Mouse (Mus musculus) 3T3-L1 (cell line): ENCODE measurements around the gene Fndc3a.

Experiments
- DNase-seq: peaks from one replicate; pipeline ENCODE4 v3.0.0-alpha.2; 2015; ENCODE audit warnings: low read depth, low spot score

Gene Fndc3a

DNA sequence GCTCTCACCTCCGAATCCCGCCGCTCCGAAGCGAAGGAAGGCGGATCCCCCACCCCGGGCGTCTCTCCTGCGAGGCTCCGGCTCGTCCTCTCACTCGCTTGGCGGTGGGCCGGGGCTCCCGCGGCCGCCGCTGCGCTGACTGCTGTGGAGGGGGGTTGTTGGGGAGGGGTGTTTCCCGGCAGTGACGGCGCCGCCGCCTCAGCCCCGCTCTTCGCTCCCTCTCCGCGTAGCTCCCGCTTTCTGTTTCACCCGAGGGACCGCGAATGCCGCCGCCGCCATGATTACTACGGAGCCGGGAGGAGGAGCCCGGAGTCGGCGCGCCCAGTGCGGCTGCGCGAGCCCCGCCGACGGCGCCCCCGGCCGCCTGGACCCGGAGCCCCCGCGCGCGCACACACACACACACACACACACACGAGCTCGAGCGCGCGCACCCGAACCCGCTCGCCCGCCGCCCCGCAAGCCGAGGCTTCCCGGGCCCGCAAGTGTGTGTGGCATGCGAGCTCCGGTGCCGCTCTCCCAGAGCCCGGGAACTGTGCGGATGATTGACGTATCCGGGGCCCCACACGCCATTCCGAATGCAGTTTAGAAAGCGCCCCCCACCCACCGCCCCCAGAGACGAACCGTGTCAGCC is at the start of gene Fndc3a:
Fndc3a (minus strand) TSS at position 294 of the 631 bp plus-strand sequence.
- DNase-seq: peak; percentile 53

- DNase-seq: no peak
Measured at GRCm38 (mm10) chr14:72752893-72753292, 43.1 kb upstream of the Fndc3a start.

DNA sequence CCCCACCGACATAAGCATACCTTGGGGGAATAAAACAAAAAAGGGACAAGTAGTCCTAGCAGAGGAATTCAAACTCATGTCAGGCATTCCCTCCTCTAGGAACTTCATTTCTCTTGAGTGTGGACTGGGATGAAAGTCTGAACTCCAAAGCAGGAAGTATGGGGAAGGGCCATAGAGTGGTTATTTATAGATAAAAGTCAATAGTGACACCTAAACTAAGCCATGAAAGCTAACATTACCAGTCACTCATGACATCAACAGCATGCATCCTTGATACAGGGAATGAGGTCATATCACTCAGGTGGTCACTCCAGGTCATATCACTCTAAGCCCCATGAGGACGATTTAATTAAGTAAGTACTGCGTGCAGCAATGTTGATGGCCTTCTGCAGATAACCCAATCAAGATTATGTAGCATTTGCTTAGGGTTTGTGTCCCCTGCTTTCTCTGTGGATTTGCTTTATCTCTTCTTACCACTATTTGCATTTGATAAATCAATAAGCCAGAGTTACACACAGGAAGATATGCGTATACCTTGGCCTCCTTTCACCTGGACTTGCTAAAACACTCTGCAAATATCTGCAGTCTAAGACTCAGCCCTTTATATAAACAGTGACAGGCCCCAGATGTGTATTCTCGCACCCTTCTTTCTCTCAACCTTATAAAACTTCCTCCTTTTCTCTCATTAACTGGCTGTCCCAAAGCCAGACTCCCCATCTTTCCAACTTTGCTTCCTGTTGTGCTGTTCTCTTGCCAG is 40.8 kb upstream of the Fndc3a start:
- no peak for DNase-seq

GRCm38 (mm10) chr14:72748331-72748730 is 38.5 kb upstream of the Fndc3a start:
- DNase-seq: peak; percentile 18

DNA sequence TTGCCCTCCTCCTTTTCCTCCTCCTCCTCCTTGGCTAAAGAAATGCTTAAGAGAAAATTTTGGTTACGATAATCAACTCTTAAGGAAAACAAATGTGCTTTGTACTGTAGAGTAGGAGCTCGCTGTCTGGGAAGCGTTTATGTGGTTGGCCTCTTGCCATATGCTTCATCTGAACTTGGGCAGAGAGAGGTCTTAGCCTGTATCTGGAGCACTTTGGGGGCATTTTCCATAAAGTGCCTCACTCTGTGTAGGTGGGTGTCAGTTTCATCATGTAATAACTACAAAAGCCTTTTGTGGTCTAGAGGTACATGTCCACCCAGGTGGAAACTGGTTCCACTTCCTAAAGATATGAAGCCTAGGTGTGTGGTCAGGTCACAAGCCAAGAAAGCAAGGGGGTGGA is 31.9 kb upstream of the Fndc3a start:
- DNase-seq: no peak

DNA sequence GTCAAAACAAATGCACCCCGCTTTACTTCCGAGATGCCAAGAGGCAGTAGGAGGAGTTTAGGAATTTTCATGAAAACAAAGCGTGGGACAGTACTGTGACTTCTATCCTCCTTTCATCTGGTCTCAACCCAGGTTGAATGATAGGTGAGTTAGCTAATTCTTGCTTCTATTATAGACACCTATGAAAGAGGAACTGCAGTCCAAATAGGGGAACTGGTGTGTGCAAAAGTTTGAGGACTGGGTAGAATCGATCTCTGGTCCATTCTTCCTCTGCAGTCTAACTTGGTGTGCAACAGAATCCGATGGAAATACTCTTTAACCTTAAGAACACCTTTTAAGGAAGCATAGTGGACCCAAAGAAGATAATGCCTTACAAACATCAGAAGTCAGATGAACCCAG is 30.5 kb upstream of the Fndc3a start:
- no peak for DNase-seq

DNA sequence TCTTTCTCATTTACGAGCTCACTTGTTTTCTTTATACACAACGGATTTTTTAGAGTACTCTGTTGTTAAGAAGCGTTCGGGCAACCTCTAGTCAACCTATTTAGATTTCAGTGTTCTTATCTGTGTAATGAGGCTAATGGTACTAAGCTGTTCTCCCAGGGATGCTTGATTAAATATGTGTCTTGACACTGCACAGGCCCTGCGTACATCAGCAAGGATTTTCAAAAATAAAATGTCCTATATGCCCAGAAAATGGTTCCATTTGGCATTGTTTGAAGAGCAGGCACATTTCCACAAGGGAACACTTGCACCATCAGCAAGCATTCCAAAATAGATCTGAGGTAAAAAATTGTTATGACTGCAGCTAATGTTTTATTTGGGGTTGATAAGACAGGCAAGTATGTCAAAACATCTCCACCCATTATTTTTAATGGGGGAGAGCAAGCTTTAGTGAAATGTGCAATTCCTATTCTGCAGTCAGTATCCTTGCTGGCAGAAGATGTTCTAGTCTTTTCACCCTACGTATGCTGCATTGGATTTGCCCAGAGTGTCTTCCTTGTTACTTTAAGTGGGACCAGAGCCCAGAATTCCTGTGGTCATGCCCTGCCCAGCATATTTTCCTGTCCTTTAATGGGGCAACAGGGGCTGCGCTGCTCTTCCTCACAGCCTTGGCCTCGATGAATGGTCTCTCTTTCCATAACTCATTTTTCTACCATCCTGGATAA is 29.8 kb upstream of the Fndc3a start:
- peak; percentile 62 for DNase-seq

GRCm38 (mm10) chr14:72738776-72739175 is 29.0 kb upstream of the Fndc3a start:
- DNase-seq: peak; percentile 25

DNA sequence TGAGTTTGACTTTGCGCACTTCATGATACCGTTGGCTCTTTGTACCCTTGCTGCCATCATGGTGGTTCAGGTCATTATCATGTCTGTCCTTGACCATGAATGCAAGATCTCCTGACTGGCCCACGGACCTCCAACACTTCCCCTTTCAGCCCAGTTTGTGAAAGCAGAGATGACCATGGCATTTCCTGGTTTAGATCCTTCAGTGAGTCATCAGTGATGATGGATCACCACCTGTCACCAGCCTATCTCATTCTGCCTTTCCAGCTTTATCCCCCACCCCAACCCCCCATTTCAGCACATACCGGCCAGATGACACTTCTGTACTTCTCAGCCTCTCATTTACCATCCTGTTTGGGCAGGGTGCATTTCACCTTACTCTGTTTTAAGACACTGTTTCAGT is 28.4 kb upstream of the Fndc3a start:
- DNase-seq: peak; percentile 73

- DNase-seq: no peak
Measured at GRCm38 (mm10) chr14:72725865-72726264, 16.1 kb upstream of the Fndc3a start.

GRCm38 (mm10) chr14:72722274-72723053 is 12.7 kb upstream of the Fndc3a start:
- no peak for DNase-seq

- DNase-seq: peak; percentile 29
Measured at GRCm38 (mm10) chr14:72716175-72716574, 6.4 kb upstream of the Fndc3a start.

DNA sequence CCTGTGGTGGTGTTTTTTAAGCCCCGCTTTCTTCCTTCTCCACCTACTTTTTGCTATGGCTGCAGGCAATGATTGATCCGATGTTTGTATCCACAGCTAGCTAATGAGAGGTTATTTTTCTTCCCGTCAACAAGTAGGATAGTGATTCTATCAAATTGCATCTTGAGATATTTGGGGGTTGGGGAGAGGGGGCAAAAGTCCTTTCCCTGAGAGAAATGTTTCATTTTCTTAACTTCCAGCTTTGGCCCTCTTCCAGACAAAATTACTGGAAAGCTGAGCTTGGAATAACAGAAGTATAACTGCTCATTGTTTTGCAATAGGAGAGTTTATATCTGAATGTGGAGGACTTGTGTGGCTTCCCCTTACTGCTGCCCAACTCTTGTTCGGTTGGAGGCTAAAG is 1.3 kb upstream of the Fndc3a start:
- DNase-seq: peak; percentile 10

DNA sequence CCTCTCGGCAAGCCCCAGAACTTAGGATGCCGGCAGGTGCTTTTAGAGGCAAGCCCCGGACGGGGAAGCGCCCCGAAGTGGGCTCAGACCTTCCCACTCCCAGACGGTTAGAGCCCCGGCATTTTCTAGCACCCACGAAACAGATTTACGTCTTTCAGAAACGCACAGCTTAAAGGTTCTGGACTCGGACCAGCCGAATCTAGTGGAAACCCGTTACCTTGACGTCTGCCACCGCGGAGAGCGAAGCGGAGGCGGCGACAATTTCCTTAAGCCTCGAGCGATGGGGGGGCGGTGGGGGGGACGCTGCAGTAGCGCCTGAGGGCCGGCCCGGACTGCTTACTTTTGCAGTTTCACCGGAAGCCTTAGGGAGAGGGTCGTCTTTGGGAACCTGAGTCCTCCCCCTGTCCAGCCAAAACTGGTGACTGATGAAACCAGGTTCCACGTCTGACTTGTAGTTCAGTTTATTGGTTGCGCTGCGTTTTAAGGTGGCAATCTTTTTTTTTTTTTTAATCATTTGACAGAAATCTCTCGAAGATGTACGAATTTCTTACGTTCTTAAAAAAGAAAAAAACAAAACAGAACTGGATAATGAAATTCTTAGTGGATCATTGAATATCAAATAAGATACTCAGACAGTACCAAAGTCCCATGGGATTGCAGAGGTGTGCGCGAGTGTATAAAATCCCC is 681 bp upstream of the Fndc3a start:
- peak; percentile 46 for DNase-seq

- DNase-seq: no peak
Measured at GRCm38 (mm10) chr14:72709091-72709709, 603 bp downstream of the Fndc3a start.

DNA sequence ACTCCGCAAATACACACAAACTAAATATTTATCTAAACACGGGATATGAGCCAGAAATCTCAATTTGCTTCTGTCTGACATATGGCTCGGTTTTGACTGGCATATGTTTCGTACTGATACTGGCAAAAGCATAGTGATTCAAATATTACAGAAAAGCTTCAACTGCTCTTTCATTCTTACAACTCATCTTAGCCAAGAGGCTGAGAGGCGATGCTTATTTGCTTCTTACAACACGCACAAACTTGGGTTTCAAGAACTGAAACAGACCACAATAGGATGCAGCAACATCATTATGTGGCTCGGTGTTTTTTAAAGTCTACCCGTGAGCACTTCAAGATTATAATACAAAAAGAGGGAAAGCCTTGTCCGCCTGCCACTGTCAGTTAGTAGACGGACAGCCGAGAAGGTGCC is 1.2 kb downstream of the Fndc3a start:
- DNase-seq: peak; percentile 3

DNA sequence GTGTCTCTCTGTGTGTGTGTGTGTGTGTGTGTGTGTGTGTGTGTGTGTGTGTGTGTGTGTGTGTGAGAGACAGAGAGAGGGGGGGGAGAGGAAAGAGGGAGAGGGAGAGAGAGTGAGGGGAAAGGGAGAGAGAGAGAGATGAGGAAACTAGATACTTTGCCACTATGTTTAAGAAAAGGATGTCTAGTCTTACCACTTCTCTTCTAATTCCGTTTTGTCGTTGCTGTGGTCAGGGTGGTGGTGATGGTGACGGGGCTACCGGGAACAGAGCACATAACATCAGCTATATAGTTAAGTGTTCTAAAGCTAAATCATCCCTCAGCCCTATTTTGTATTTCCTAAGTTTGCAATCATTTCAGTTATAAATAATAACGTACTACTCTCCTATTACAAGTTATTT is 9.7 kb downstream of the Fndc3a start:
- no peak for DNase-seq

GRCm38 (mm10) chr14:72691406-72691805 is 18.4 kb downstream of the Fndc3a start:
- no peak for DNase-seq

- DNase-seq: no peak
Measured at GRCm38 (mm10) chr14:72689525-72689924, 20.3 kb downstream of the Fndc3a start.

DNA sequence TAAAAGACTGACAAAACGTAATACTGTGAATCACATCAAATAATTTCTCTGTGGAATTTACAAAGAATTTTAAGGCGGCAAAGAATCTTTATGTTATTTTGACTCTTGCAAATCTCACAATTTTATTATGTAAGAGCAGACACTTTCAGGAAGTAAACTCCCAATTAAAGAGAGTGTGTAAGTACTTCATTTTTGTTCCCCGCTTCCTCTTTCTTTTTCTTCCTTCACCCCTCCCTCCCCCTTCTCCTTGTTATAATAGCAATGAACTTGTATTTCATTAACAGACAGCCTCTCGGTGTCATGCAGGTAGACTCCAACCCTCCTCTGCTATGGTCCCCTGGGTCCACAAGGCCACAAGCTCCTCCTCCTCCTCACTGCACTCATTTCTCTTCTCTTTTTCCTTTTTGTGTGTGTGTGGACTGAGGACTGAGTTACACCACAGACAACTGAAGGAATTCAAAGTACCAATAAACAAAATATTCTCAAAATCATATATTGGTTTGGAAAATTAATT is 24.9 kb downstream of the Fndc3a start:
- DNase-seq: no peak

- no peak for DNase-seq
Measured at GRCm38 (mm10) chr14:72677247-72677646, 32.6 kb downstream of the Fndc3a start.
